Mouse (Mus musculus) intestine, embryonic 14.5 days (tissue): ENCODE measurements around the gene Ep400. TPM values are rescaled to one million over a fixed set of nuclear protein-coding genes. Genes with fewer than 3 reads are reported as not detected.
"Not testable (repeated sequence)": the region's sequence is repeated elsewhere in the genome, so short reads cannot be mapped to it uniquely, and the experiment has no call there.

Source experiments
- ATAC-seq: fragments of 200-750 bp; cut with Nextera tagmentation; replicated peaks from 2 replicates; pipeline ENCODE4 v1.8.0; 2017; ENCODE audit warnings: low read depth, moderate number of reproducible peaks, moderate TSS enrichment, moderate library complexity; ENCODE audit not compliant: low FRiP score, low TSS enrichment
- DNase-seq: peaks from one replicate; pipeline ENCODE4 v3.0.0-alpha.2; 2018; ENCODE audit warnings: low spot score
- H3K27ac ChIP-seq: fragments of 300-500 bp; sonication (generic); 2 replicates; pipeline ENCODE4 v1.5.1; 2014; ENCODE audit warnings: low read depth, mild to moderate bottlenecking, control low read depth
- H3K27me3 ChIP-seq: fragments of 300-500 bp; sonication (generic); replicated peaks from 2 replicates; pipeline ENCODE4 v1.6.1; 2014; ENCODE audit warnings: low read length, control low read depth; ENCODE audit not compliant: control insufficient read depth, insufficient read depth
- H3K36me3 ChIP-seq: fragments of 300-500 bp; sonication (generic); 2 replicates; pipeline ENCODE4 v1.6.1; 2014; ENCODE audit warnings: low read length, control low read depth; ENCODE audit not compliant: control insufficient read depth, insufficient read depth
- H3K4me1 ChIP-seq: fragments of 300-500 bp; sonication (generic); replicated peaks from 2 replicates; pipeline ENCODE4 v1.6.1; 2014; ENCODE audit warnings: low read length, control low read depth, mixed read lengths; ENCODE audit not compliant: control insufficient read depth, insufficient read depth
- H3K4me2 ChIP-seq: fragments of 300-500 bp; sonication (generic); 2 replicates; pipeline ENCODE4 v1.6.1; 2014; ENCODE audit warnings: low read length
- H3K4me3 ChIP-seq: fragments of 300-500 bp; sonication (generic); 2 replicates; pipeline ENCODE4 v1.5.1; 2014; ENCODE audit warnings: low read depth, low read length, control low read depth, mixed read lengths
- H3K9ac ChIP-seq: fragments of 300-500 bp; sonication (generic); 2 replicates; pipeline ENCODE4 v1.6.1; 2014; ENCODE audit warnings: mild to moderate bottlenecking, low read length
- H3K9me3 ChIP-seq: fragments of 300-500 bp; sonication (generic); 2 replicates; pipeline ENCODE4 v1.6.1; 2016; ENCODE audit warnings: low read length, control low read depth; ENCODE audit not compliant: control insufficient read depth
- WGBS: fragments of 180-500 bp; shearing (Covaris S2); extraction: QIAGEN DNeasy Blood & Tissue Kit; methylation state at CpG from one replicate; pipeline ENCODE4 v1.1.7; 2014; 5-methylcytosine and 5-hydroxymethylcytosine counted together
- polyA plus RNA-seq: library from polyadenylated mRNA; unstranded; fragments of >200 nt; fragmentation: Nextera tagmentation; extraction: Ambion mirVana; gene quantifications from 2 replicates; pipeline ENCODE4 v1.2.1, GENCODE M21; 2014

The Ep400 gene
- polyA plus RNA-seq, 1 experiment from 2014 or later = 39.5 TPM

DNA sequence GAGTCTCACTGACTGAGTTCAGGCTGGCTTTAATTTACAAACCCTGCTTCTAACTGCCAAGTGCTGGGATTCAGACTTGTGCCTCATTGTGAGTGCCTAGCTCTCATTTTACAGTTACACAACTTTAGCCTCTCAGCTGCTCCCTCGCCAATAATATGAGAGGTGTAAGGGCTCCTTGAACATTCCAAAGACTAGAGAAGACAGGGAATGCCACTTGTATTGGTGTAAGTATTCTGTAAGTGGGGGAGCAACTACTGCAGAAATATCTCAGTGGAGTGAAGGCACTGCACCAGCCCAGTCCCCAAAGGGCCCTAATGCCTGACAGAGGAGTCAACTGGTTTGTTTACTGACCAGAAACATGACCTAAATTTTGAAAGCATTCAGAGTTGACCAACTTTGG is 42.7 kb downstream of the Ep400 start:
- H3K27me3 ChIP-seq = no peaks in the 10 kb centered on the region
- WGBS = 93% methylated on average over 1 of the region's 1 CpGs
- no peaks in the 10 kb centered on the region for H3K4me1 ChIP-seq
- H3K9me3 ChIP-seq = no peaks in the 10 kb centered on the region
- peaks cover 83% of the 10 kb centered on the region for H3K36me3 ChIP-seq
- ATAC-seq (no peak), DNase-seq (no peak)
- no peak overlapping the region for H3K9ac ChIP-seq
- no peak overlapping the region for H3K4me3 ChIP-seq
- H3K27ac ChIP-seq = no peak overlapping the region
- H3K4me2 ChIP-seq = no peak overlapping the region

DNA sequence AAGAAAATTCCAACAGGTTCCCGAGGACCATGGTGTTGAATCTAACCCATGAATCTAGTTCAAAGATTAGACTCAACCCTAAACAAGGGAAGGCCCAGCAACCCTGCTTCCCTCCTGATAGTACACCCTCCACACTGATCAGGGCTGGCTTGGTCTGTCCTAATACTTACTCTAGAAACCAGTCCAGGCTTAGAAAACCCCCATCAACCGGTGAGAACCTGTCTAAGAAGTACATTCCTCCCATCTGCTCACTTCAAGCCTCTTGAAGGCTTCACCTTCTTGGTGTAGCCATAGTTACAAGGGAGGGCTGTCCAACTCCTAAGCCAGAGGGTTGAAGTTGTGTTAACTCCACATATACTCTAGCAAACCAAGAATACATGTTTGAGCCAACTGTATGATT is 47.0 kb downstream of the Ep400 start:
- no peak overlapping the region for H3K9ac ChIP-seq
- no peaks in the 10 kb centered on the region for H3K27me3 ChIP-seq
- H3K36me3 ChIP-seq = peaks cover 84% of the 10 kb centered on the region
- no peak overlapping the region for H3K4me2 ChIP-seq
- WGBS = 83% methylated on average over 2 of the region's 2 CpGs
- H3K4me1 ChIP-seq = no peaks in the 10 kb centered on the region
- no peak overlapping the region for H3K27ac ChIP-seq
- ATAC-seq (no peak), DNase-seq (no peak)
- H3K4me3 ChIP-seq = no peak overlapping the region
- H3K9me3 ChIP-seq = no peaks in the 10 kb centered on the region

- DNase-seq, H3K4me2 ChIP-seq, H3K4me1 ChIP-seq, H3K4me3 ChIP-seq, ATAC-seq, H3K9me3 ChIP-seq, H3K27me3 ChIP-seq, H3K9ac ChIP-seq, H3K27ac ChIP-seq: not testable (repeated sequence)
- 97% methylated on average over 1 of the region's 1 CpGs for WGBS
- peaks cover 84% of the 10 kb centered on the region for H3K36me3 ChIP-seq
These were observed 49.1 kb downstream of the Ep400 start for GRCm38 (mm10) chr5:110721463-110721862.

GRCm38 (mm10) chr5:110711455-110711854 is 59.1 kb downstream of the Ep400 start:
- 90% methylated on average over 2 of the region's 2 CpGs for WGBS
- DNase-seq (no peak), ATAC-seq (no peak)
- Histone ChIP-seq H3K9ac (no peak overlapping the region), H3K36me3 (peaks cover 70% of the 10 kb centered on the region), H3K4me1 (no peaks in the 10 kb centered on the region), H3K27ac (no peak overlapping the region), H3K4me3 (no peak overlapping the region), H3K4me2 (no peak overlapping the region), H3K9me3 (no peaks in the 10 kb centered on the region), H3K27me3 (no peaks in the 10 kb centered on the region)

DNA sequence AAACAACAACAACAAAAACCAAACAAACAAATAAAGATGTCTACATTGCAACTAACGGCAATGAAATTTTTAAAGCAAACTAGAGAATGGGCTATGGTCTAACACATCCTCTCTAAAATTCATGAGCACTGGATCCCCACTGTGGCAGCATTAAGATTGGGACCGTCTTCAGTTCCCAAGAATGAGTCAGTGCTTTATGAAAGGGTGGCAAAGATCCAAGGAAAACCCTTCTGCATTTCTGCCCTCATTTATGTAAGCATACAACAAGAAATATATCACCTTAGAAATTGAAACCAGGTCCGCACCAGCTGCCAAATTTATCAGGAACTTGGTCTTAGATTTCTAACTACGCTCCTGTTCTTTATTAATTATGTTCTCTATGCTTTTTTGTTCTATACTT is 61.3 kb downstream of the Ep400 start:
- Histone ChIP-seq H3K9me3 (no peaks in the 10 kb centered on the region), H3K4me2 (no peak overlapping the region), H3K4me3 (no peak overlapping the region), H3K4me1 (no peaks in the 10 kb centered on the region), H3K36me3 (peaks cover 86% of the 10 kb centered on the region), H3K27me3 (no peaks in the 10 kb centered on the region), H3K27ac (no peak overlapping the region), H3K9ac (no peak overlapping the region)
- no peak for ATAC-seq
- no peak for DNase-seq
- 89% methylated on average over 4 of the region's 4 CpGs for WGBS

GRCm38 (mm10) chr5:110704004-110704403 is 66.5 kb downstream of the Ep400 start:
- Histone ChIP-seq H3K27ac (no peak overlapping the region), H3K9ac (no peak overlapping the region), H3K4me2 (no peak overlapping the region), H3K36me3 (peaks cover 97% of the 10 kb centered on the region), H3K4me3 (no peak overlapping the region), H3K4me1 (no peaks in the 10 kb centered on the region), H3K9me3 (no peaks in the 10 kb centered on the region), H3K27me3 (no peaks in the 10 kb centered on the region)
- ATAC-seq (no peak), DNase-seq (no peak)
- WGBS = 92% methylated on average over 1 of the region's 1 CpGs

- Histone ChIP-seq H3K4me2 (no peak overlapping the region), H3K4me1 (no peaks in the 10 kb centered on the region), H3K9me3 (no peaks in the 10 kb centered on the region), H3K27ac (no peak overlapping the region), H3K9ac (no peak overlapping the region), H3K4me3 (no peak overlapping the region), H3K36me3 (peaks cover 95% of the 10 kb centered on the region), H3K27me3 (no peaks in the 10 kb centered on the region)
- DNase-seq (no peak), ATAC-seq (no peak)
- WGBS = 93% methylated on average over 4 of the region's 4 CpGs
These were observed 71.9 kb downstream of the Ep400 start for GRCm38 (mm10) chr5:110698617-110699016.

GRCm38 (mm10) chr5:110682041-110682440 is 88.5 kb downstream of the Ep400 start:
- H3K4me2 ChIP-seq = no peak overlapping the region

DNA sequence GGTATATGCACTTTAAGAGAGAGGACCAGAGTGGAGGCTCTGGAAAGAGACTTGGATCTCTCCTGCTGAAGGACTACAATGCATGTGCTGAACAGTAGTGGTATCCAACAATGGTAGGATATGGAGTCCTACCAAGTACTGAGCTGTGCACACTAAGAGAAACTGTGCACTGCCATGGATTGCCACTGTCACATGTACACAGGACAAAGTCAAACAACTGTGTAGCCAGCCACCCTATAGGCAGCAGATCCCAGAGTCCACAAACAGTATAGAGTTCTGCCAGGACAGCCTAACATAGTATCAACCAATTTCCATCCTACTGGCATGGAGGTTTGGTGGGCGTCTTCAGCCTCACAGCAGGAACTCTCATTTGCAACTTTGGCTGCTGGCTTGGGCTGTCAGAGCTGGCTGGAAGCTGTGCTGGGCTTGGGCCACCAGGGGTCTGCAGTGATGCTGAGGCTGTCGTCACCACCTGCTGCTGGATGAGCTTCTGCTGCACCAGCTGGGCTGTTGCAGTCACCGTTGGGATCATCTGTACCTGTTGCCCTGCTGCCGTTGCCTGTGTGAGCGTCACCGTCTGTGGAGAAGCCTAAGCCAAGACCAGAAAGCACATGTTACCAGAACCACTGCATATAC is 104.9 kb downstream of the Ep400 start:
- no peak for ATAC-seq
- H3K9ac ChIP-seq = no peak overlapping the region
- no peak for DNase-seq
- no peaks in the 10 kb centered on the region for H3K4me1 ChIP-seq
- peaks cover 93% of the 10 kb centered on the region for H3K36me3 ChIP-seq
- no peak overlapping the region for H3K27ac ChIP-seq
- H3K9me3 ChIP-seq = no peaks in the 10 kb centered on the region
- no peak overlapping the region for H3K4me3 ChIP-seq
- no peak overlapping the region for H3K4me2 ChIP-seq
- WGBS = 64% methylated on average over 6 of the region's 6 CpGs
- H3K27me3 ChIP-seq = no peaks in the 10 kb centered on the region

More at GRCm38 (mm10) chr5:110682041-110682440, 88.5 kb downstream of the Ep400 start:
- H3K4me3 ChIP-seq = no peak overlapping the region
- H3K9ac ChIP-seq = no peak overlapping the region
- H3K4me1 ChIP-seq = no peaks in the 10 kb centered on the region
- DNase-seq = no peak
- H3K27ac ChIP-seq = no peak overlapping the region
- 93% methylated on average over 8 of the region's 8 CpGs for WGBS
- no peaks in the 10 kb centered on the region for H3K9me3 ChIP-seq
- peaks cover 97% of the 10 kb centered on the region for H3K36me3 ChIP-seq
- H3K27me3 ChIP-seq = no peaks in the 10 kb centered on the region
- no peak for ATAC-seq
